22 mouse cellular contexts compared by ENCODE assay signal in genomic region chr6:37721736-37722135, GRCm38 (mm10).
A peak's percentile ranks its signal among the peaks of the same experiment; 100 is the strongest.
DNase-seq lines count a peak whose midpoint lies in the region; ATAC-seq and TF ChIP-seq lines count a peak whose summit lies in the region.
"Had no signal": no experiment of that assay in that cellular context is flagged by ENCODE, and none has a peak within 500 bp of the region (broad histone marks: within the 10 kb centered on the region; RNA-seq: fewer than 3 reads in every experiment).

No protein-coding gene starts in this region.

- no peak for DNase-seq in gastrocnemius, adult 2 months
- no peak for DNase-seq in gastrocnemius, postnatal 25 days
- peak; percentile 18 for DNase-seq in testis, postnatal 14 days (ENCODE audit: low spot score)
- DNase-seq in testis, postnatal 10 days (ENCODE audit: low spot score) = no peak
- peak; percentile 62 for DNase-seq in adrenal gland, postnatal 10 days
- DNase-seq in skeletal muscle tissue, adult 2 months (ENCODE audit: low read depth, low spot score) = peak; percentile 60
- DNase-seq: cerebellum, adult 18-20 months; cerebellum, adult 9-10 months; cerebellum, postnatal 14 days; gastrocnemius, postnatal 14 days; kidney, adult 11 months; kidney, adult 8-10 months had no signal

- no peak overlapping the region for H3K4me3 ChIP-seq in gastrocnemius, adult 2 months
- H3K4me3 ChIP-seq: embryonic facial prominence, embryonic 12.5 days; embryonic facial prominence, embryonic 15.5 days; forebrain, embryonic 12.5 days; forebrain, embryonic 15.5 days; hindbrain, embryonic 13.5 days; intestine, embryonic 15.5 days had no signal

- no peak for TF ChIP-seq CTCF in gastrocnemius, adult 2 months (IDR thresholded peaks at IDR 0.05)

- peak overlapping the region; percentile 58; the same call in 1 of the 2 replicates for H3K27ac ChIP-seq in gastrocnemius, adult 2 months
- H3K27ac ChIP-seq: embryonic facial prominence, embryonic 12.5 days; embryonic facial prominence, embryonic 15.5 days; forebrain, embryonic 12.5 days; forebrain, embryonic 15.5 days; hindbrain, embryonic 13.5 days; intestine, embryonic 15.5 days had no signal

- intact Hi-C loops in gastrocnemius, adult 2 months (cut with DNase I) = loop anchor here (5.0 kb wide), 1 partner anchor 129 kb away; no protein-coding TSS in a partner anchor

- no peak for ATAC-seq in erythroid progenitor cell, adult 5-6 weeks (replicated peaks; ENCODE audit: low FRiP score, poor library complexity, severe bottlenecking)
- no peak for ATAC-seq in CD4-positive, CD25-positive, alpha-beta regulatory T cell, adult 4 months
- ATAC-seq: activated CD4-positive, CD25-positive, alpha-beta regulatory T cell, adult 4 months; forebrain, embryonic 15.5 days; hindbrain, embryonic 16.5 days; intestine, embryonic 15.5 days had no signal

Comparison
In these comparisons a context has a peak if more than half of its experiments do, and no peak if none do; other contexts are left out.
1. DNase-seq: peak in testis, postnatal 14 days (single experiment), adrenal gland, postnatal 10 days (single experiment) and skeletal muscle tissue, adult 2 months (single experiment); none in gastrocnemius, adult 2 months (single experiment), gastrocnemius, postnatal 25 days (single experiment) and testis, postnatal 10 days (single experiment).